Mouse (Mus musculus) heart, adult 2 months (tissue): ENCODE data around the gene Olfr1289.

Experiments used
- CTCF ChIP-seq: fragments of 200-600 bp; IDR thresholded peaks from 2 replicates; pipeline ENCODE4 v1.8.1; 2022; ENCODE audit warnings: antibody characterized with exemption, mild to moderate bottlenecking, moderate library complexity
- EP300 ChIP-seq: fragments of 200-500 bp; IDR thresholded peaks from 2 replicates; pipeline ENCODE4 v1.6.1; 2011; ENCODE audit warnings: low read depth, low read length, control low read depth; ENCODE audit not compliant: insufficient read depth
- POLR2A ChIP-seq: fragments of 200-500 bp; IDR thresholded peaks from 2 replicates; pipeline ENCODE4 v1.6.1; 2011; ENCODE audit warnings: mild to moderate bottlenecking, low read depth, low read length, control low read depth; ENCODE audit not compliant: insufficient read depth

DNA sequence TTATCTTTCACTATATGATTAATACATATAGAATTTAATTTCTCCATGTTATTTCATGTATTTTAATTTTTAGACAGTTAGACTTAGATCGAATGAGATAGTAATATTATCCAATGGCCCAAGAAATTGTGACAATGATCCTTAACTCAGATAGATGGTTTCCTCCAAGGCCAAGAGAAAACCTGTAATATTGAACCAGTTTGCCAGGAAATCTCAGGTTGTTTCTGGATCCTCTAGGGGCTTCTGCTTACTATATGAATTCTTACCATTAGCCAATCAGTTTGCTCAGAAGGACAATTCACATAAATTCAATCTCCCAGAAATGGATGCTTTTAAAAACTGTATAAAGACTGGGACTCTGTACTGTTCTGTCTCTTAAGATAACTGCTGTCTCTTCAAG is 44.3 kb downstream of the Olfr1289 start, which contains the start of gene Olfr1293-ps:
- TF ChIP-seq POLR2A (no peak), CTCF (no peak), EP300 (no peak)
